Mouse (Mus musculus): Measurements from ENCODE around the gene Klra4.
"Not testable (repeated sequence)": the region's sequence is repeated elsewhere in the genome, so short reads cannot be mapped to it uniquely, and the experiment has no call there.

Gene Klra4

DNA sequence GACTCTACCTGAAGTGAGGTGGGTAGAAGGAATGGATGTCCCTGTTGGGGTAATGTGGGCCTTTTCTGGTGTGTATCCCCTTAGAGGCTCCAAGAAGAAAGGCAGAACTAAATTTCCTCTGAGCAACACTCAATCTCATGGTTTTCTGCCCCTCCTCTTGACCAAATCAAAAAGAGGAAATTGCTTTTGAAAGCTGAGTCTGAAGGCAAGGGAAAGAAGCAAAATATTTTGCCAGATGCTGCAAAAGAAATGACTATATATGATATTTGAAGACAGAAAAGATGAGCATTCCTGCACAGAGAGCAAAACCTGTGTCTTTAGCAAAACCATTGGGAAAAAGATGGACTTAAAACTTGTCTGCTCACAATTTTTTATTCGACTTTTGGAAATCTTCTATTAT is at the start of gene Klra4:
Klra4 (minus strand) TSS at position 101 of the 400 bp plus-strand sequence.
- DNase-seq (ENCODE audit: extremely low spot score, low read depth, low spot score) = not testable (repeated sequence)

DNA sequence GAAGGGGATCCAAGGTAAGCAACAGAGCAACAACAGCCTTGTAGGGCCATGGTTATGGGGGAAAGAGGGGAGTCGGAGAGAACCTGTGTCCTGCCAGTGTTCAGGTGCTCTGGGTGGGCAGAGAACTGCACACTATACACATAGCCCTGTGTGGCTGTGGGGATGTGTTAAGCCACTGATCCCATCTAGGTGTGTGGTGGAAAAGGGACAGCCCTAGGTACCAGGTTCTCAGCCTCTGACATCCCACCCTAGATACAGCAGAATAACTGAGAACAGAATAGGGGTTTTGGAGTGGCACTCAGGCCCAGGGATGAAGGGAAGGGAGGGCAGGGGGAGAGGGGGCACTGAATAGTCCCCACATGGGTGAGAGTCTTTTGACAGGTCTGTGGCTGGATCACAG is 43.4 kb upstream of the Klra4 start:
- DNase-seq (ENCODE audit: extremely low spot score, low read depth, low spot score) = no peak

DNA sequence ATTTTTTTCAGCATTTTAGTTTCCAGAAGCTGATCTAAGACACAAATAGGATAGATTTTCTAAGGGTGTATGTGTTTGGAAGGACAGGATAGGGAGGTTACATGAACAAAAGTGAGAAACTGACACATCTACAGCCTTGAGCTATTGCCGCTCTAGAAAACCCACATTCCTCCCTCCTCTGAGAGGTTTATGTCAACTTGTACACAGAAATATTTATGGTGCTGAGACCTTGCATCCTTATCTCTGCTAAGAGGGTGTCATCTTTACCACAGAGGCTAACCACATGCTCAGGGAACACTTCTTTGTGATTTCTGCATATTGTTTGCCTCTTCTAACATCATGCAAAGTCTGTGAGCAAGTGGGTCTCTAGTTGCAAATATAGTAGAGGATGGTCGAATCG is 35.7 kb upstream of the Klra4 start:
- not testable (repeated sequence) for DNase-seq (ENCODE audit: extremely low spot score, low read depth, low spot score)

DNA sequence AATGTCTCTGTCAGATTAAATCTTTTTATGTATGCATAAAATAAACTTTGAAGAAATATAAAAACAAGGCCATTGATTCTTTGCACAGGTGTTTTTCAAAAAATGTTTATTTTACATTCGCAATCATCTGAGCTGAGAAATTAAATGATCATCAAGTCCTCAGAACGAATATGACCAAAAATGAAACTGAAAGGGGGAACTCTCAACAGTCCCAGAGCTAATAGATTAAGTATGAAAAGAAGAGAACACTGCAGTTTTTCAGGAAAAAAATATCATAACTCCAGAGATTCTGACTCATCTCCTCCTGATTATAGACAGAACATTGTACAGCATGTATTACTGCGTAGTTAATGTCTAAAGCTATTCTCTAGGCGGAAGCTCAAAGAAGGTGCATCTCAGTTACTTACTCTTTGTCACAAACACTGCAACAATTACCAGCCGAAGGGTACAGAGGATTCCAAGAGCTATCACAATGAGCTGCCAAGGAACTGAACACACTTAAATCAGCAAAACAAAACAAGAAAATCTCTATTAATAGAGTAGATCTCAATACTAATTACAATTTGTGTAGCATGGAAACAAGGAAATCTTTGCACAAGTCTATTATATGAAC is 25.4 kb upstream of the Klra4 start:
- no peak for DNase-seq (ENCODE audit: extremely low spot score, low read depth, low spot score)

DNA sequence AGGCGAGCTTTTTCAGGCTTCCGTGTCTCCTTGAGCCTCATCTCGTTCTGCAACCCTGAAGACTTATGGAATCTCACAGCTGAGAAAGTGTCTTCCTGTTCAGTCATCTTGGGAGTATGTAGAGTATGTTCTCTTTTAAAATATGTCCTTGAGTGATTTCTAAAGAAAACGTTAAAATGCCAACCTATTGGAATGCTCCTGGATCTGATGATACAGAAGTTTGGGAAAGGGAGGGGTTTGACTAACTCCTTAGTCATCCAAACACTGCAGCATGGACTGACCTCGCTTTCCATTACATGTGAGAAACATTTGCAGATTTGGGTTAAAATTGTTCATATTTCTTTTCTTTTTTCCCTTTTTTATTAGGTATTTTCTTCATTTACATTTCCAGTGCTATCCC is 1.9 kb downstream of the Klra4 start:
- no peak for DNase-seq (ENCODE audit: extremely low spot score, low read depth, low spot score)

DNA sequence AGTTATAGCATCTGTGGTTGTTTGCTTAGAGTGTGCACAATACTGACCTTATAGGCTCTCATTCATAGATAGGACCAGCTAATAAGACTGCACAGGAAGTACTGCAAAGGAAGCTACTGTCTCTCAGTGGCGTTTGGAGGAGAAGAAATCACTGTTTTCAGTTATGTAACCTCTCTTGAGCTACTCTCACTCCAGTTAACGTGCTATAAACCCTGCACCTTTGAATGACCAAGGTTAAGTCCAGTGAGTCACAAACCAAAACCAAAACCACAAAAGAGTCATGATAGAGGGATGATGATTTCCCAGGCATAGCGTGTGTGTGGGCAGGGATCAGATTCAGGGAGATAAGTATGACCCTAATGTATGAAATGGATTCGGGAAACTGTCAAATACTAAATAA is 31.9 kb downstream of the Klra4 start:
- not testable (repeated sequence) for DNase-seq (ENCODE audit: extremely low spot score, low read depth, low spot score)

DNA sequence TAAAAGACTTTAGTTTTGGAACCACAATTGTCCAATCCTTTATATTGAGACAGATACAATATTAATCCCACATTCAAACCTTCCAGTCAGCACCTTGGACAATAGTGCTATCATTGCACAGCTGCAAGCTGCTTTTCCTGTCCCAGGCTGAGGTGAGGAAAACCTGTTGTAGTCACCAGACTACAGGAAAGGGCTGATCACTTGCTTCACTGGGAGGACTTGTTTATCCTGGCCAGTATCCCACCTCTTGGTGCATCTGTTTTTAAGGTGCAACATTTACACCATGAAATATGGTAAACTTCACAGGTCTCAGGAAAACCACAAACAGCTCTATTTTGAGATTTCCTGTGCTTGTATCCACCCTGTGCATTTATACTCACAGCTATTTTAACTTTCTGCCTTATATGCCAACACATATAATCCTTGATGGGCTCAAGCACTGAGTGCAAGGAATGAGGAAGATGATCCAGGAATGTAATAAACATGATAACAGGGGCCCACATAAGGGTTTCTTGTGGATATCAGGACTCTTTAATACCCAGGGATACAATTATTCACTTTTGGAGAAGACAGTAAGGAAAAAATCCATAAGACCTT is 35.5 kb downstream of the Klra4 start:
- not testable (repeated sequence) for DNase-seq (ENCODE audit: extremely low spot score, low read depth, low spot score)

DNA sequence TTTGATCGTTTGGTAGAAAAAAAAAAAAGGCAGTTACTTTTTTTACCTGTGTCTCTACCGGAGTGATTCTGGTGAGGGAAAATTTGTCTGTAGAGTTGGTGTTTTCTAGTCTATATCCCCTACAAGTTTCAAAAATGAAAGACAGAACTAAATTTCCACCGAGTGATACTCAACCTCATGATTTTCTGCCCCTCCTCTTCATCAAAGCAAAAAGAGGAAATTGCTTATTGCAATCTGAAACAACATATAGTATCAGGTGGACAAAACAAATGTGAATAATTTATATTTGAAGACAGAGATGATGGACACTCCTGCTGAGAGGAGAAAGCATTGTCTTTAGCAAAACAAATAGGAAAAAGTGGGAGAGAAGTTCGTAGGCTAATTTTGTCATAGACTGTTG is 40.2 kb downstream of the Klra4 start, which contains the start of gene Klra6:
Klra6 (minus strand) TSS at position 101 of the 400 bp plus-strand sequence.
- DNase-seq (ENCODE audit: extremely low spot score, low read depth, low spot score) = no peak

Measured in hindlimb bud, embryonic 11.5 days (tissue).